Mouse (Mus musculus): Measurements from ENCODE around the gene Hnrnpul1. TPM values are rescaled to one million over a fixed set of nuclear protein-coding genes. Genes with fewer than 3 reads are reported as not detected.

Gene Hnrnpul1
- polyA plus RNA-seq, 1 experiment from 2014 or later = 61.0 TPM

DNA sequence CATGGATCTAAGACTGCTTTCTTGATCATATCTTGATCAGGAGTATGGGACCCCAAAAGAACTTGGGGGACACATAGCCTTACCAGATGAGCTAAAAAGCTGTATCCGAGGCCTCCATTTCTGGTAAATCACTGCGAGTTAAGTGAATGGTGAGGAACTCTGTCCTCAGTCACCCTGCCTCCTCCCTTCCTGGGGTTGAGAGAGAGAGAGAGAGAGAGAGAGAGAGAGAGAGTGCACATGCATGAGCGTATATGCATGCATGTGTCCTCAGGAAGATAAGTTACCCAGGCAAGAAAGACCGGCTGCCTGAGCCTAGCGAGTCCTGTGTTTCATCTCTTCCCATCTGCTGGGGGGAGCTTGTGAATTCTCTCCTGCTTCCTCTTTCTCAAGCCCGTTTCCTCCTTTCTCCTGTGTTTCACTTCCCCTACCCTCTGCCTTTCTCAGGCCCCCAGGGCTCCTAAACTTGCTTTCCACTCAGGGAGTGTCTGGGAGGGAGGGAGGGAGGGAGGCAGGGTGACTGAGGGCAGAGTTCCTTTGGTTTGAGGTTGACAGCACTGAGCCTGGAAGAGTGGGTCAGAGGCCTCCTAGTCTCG lies 47.9 kb downstream of the Hnrnpul1 start:
- Histone ChIP-seq H3K4me1 (peaks cover 43% of the 10 kb centered on the region), H3K27ac (replicated peaks) (peak overlapping the region; percentile 68; the same call in 1 of the 2 replicates), H3K4me3 (replicated peaks) (no peak overlapping the region), H3K4me2 (replicated peaks) (no peak overlapping the region), H3K9ac (no peak overlapping the region), H3K27me3 (peaks cover 6% of the 10 kb centered on the region; the same call in 1 of the 2 replicates), H3K9me3 (replicated peaks) (no peaks in the 10 kb centered on the region), H3K36me3 (peaks cover 7% of the 10 kb centered on the region; the same call in 1 of the 2 replicates)
- 47% methylated on average over 7 of the region's 7 CpGs for WGBS
- ATAC-seq (ENCODE audit: insufficient number of reproducible peaks, low FRiP score, low TSS enrichment, low read depth) = no peak

DNA sequence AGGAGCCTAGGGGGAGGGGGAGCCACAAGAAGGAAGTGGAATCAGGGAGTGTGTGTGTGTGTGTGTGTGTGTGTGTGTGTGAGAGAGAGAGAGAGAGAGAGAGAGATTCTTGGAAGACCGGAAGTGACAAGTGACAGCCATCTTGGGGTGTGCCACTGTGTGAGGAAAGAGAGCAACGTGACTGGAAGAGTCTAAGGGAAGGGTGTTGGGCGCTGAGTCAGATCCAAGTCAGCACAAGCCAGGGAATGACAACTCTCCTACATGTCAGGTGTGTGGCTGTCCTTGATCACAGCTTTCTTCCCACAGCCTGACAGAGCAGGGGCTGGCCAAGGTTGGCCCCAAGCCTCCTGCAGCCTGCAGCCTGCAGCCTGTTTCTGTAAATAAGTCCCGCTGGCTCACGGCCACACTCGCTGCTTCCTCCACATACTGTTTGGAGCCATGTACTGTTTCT lies 48.7 kb downstream of the Hnrnpul1 start:
- Histone ChIP-seq H3K4me1 (peaks cover 35% of the 10 kb centered on the region), H3K27ac (replicated peaks) (no peak overlapping the region), H3K27me3 (peaks cover 6% of the 10 kb centered on the region; the same call in 1 of the 2 replicates), H3K9me3 (replicated peaks) (no peaks in the 10 kb centered on the region), H3K4me2 (replicated peaks) (no peak overlapping the region), H3K9ac (no peak overlapping the region), H3K4me3 (replicated peaks) (no peak overlapping the region), H3K36me3 (peaks cover 16% of the 10 kb centered on the region)
- WGBS = 55% methylated on average over 6 of the region's 6 CpGs
- no peak for ATAC-seq (ENCODE audit: insufficient number of reproducible peaks, low FRiP score, low TSS enrichment, low read depth)

GRCm38 (mm10) chr7:25704716-25705364 lies 49.7 kb downstream of the Hnrnpul1 start:
- no peak overlapping the region for H3K27ac ChIP-seq (replicated peaks)

DNA sequence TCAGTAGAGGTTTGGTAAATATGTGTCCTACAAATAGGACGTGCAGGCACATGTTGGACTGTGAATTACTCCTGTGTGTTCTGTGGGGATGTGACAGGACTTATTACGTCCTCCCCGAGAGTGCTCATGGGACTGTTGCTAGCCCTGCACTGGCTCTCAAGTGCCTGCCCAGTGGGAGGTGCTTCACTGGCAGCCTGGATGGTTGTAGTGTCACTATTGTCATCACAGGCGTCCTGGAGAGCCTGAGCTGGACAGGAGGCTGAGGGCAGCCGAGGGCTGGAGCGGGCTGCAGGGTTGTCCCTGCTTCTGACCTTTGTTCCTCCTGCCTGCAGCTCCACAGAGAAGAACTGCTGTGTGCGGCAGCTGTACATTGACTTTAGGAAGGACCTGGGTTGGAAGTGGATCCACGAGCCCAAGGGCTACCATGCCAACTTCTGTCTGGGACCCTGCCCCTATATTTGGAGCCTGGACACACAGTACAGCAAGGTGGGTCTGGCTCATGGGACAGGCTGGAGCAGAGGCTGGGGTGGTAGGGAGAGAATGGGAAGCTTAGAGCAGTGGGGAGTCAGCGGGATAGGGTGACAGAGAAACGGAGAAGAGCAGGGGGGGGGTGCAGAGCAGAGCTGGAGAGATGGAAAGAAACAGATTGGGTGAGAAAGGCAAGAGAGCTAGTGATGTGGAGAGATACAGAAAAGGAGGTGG lies 50.6 kb downstream of the Hnrnpul1 start:
- Histone ChIP-seq H3K9ac (no peak overlapping the region), H3K4me2 (replicated peaks) (no peak overlapping the region), H3K4me3 (replicated peaks) (no peak overlapping the region), H3K27ac (replicated peaks) (no peak overlapping the region), H3K4me1 (peaks cover 22% of the 10 kb centered on the region), H3K9me3 (replicated peaks) (no peaks in the 10 kb centered on the region), H3K27me3 (peaks cover 6% of the 10 kb centered on the region; the same call in 1 of the 2 replicates), H3K36me3 (peaks cover 18% of the 10 kb centered on the region)
- ATAC-seq (ENCODE audit: insufficient number of reproducible peaks, low FRiP score, low TSS enrichment, low read depth) = no peak
- WGBS = 26% methylated on average over 10 of the region's 10 CpGs

More at GRCm38 (mm10) chr7:25704716-25705364, 49.7 kb downstream of the Hnrnpul1 start:
- H3K4me2 ChIP-seq (replicated peaks) = peak overlapping the region; percentile 41
- peaks cover 25% of the 10 kb centered on the region for H3K4me1 ChIP-seq
- peaks cover 18% of the 10 kb centered on the region for H3K36me3 ChIP-seq
- peaks cover 6% of the 10 kb centered on the region; the same call in 1 of the 2 replicates for H3K27me3 ChIP-seq
- no peak for ATAC-seq (ENCODE audit: insufficient number of reproducible peaks, low FRiP score, low TSS enrichment, low read depth)
- H3K9ac ChIP-seq = no peak overlapping the region
- H3K9me3 ChIP-seq (replicated peaks) = no peaks in the 10 kb centered on the region
- H3K4me3 ChIP-seq (replicated peaks) = no peak overlapping the region
- WGBS = 13% methylated on average over 36 of the region's 37 CpGs

GRCm38 (mm10) chr7:25702350-25702749 lies 52.2 kb downstream of the Hnrnpul1 start:
- Histone ChIP-seq H3K4me1 (peaks cover 9% of the 10 kb centered on the region), H3K36me3 (peaks cover 18% of the 10 kb centered on the region), H3K27me3 (peaks cover 6% of the 10 kb centered on the region; the same call in 1 of the 2 replicates), H3K4me3 (replicated peaks) (no peak overlapping the region), H3K9ac (no peak overlapping the region), H3K9me3 (replicated peaks) (no peaks in the 10 kb centered on the region), H3K27ac (replicated peaks) (no peak overlapping the region), H3K4me2 (replicated peaks) (no peak overlapping the region)
- WGBS = 96% methylated on average over 2 of the region's 2 CpGs
- ATAC-seq (ENCODE audit: insufficient number of reproducible peaks, low FRiP score, low TSS enrichment, low read depth) = no peak

DNA sequence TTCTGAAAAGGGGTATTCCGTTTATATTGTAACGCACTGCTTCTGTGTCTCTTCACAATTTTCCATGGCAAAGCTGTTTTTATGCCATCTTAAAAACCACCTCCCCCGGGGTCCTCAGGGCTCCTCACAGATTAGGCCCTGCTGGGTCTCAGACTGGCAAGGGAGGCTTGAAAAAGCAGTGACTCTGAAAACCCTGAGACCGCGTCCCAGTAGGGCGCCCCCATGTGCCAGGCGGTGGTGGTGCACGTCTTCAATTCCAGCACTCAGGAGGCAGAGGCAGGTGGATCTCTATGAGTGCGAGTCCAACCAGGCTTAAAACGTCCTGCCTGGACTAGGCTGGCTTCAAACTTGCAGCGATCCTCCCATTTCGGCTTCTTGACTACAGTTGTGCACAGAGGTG lies 53.8 kb downstream of the Hnrnpul1 start:
- Histone ChIP-seq H3K27ac (replicated peaks) (no peak overlapping the region), H3K9me3 (replicated peaks) (no peaks in the 10 kb centered on the region), H3K4me3 (replicated peaks) (no peak overlapping the region), H3K27me3 (peaks cover 6% of the 10 kb centered on the region; the same call in 1 of the 2 replicates), H3K4me1 (peaks cover 8% of the 10 kb centered on the region), H3K9ac (no peak overlapping the region), H3K4me2 (replicated peaks) (no peak overlapping the region), H3K36me3 (peaks cover 18% of the 10 kb centered on the region)
- WGBS = 75% methylated on average over 12 of the region's 12 CpGs
- no peak for ATAC-seq (ENCODE audit: insufficient number of reproducible peaks, low FRiP score, low TSS enrichment, low read depth)

GRCm38 (mm10) chr7:25699851-25700250 lies 54.7 kb downstream of the Hnrnpul1 start:
- Histone ChIP-seq H3K27ac (replicated peaks) (no peak overlapping the region), H3K9ac (no peak overlapping the region), H3K27me3 (peaks cover 6% of the 10 kb centered on the region; the same call in 1 of the 2 replicates), H3K36me3 (peaks cover 18% of the 10 kb centered on the region), H3K4me3 (replicated peaks) (no peak overlapping the region), H3K9me3 (replicated peaks) (no peaks in the 10 kb centered on the region), H3K4me1 (peaks cover 8% of the 10 kb centered on the region), H3K4me2 (replicated peaks) (no peak overlapping the region)
- 55% methylated on average over 13 of the region's 13 CpGs for WGBS
- no peak for ATAC-seq (ENCODE audit: insufficient number of reproducible peaks, low FRiP score, low TSS enrichment, low read depth)

DNA sequence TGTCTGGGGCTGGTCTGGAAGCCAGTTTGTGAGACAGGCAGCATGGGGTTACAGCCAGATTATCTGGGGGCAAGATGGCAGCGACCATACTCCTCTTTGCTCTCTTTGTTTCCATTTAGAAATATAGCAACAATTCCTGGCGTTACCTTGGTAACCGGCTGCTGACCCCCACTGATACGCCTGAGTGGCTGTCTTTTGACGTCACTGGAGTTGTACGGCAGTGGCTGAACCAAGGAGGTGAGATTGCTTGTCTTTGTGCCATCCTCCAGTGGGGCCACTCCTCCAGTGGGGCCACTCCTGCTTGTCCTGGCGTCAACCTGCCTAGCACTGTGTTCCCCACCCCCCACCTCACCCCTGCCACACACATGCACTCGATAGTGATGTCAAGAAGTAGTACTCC lies 60.5 kb downstream of the Hnrnpul1 start:
- Histone ChIP-seq H3K4me3 (replicated peaks) (no peak overlapping the region), H3K4me2 (replicated peaks) (no peak overlapping the region), H3K9me3 (replicated peaks) (no peaks in the 10 kb centered on the region), H3K27ac (replicated peaks) (no peak overlapping the region), H3K4me1 (peaks cover 7% of the 10 kb centered on the region), H3K27me3 (peaks cover 11% of the 10 kb centered on the region), H3K36me3 (0 out of 2 replicates have a peak, but pooled peaks cover 3% of the 10 kb centered on the region), H3K9ac (no peak overlapping the region)
- 70% methylated on average over 8 of the region's 8 CpGs for WGBS
- no peak for ATAC-seq (ENCODE audit: insufficient number of reproducible peaks, low FRiP score, low TSS enrichment, low read depth)

- Histone ChIP-seq H3K4me2 (replicated peaks) (peak overlapping the region; percentile 94), H3K27me3 (peaks cover 25% of the 10 kb centered on the region)
Measured at GRCm38 (mm10) chr7:25690051-25690450, 64.5 kb downstream of the Hnrnpul1 start.

GRCm38 (mm10) chr7:25689603-25690021 lies 64.9 kb downstream of the Hnrnpul1 start:
- Histone ChIP-seq H3K27ac (replicated peaks) (peak overlapping the region; percentile 87; the same call in 1 of the 2 replicates), H3K27me3 (peaks cover 25% of the 10 kb centered on the region), H3K9ac (0 out of 2 replicates have a peak overlapping the region, but pooled peaks have one; percentile 53), H3K4me2 (replicated peaks) (peak overlapping the region; percentile 94), H3K4me3 (replicated peaks) (peak overlapping the region; percentile 67), H3K9me3 (replicated peaks) (no peaks in the 10 kb centered on the region), H3K36me3 (0 out of 2 replicates have a peak, but pooled peaks cover 3% of the 10 kb centered on the region), H3K4me1 (peaks cover 43% of the 10 kb centered on the region)
- WGBS = 13% methylated on average over 12 of the region's 12 CpGs
- no peak for ATAC-seq (ENCODE audit: insufficient number of reproducible peaks, low FRiP score, low TSS enrichment, low read depth)

More at GRCm38 (mm10) chr7:25690051-25690450, 64.5 kb downstream of the Hnrnpul1 start:
- no peak for ATAC-seq (ENCODE audit: insufficient number of reproducible peaks, low FRiP score, low TSS enrichment, low read depth)
- 34% methylated on average over 5 of the region's 5 CpGs for WGBS
- Histone ChIP-seq H3K4me3 (replicated peaks) (peak overlapping the region; percentile 67), H3K9ac (no peak overlapping the region), H3K36me3 (0 out of 2 replicates have a peak, but pooled peaks cover 3% of the 10 kb centered on the region), H3K9me3 (replicated peaks) (no peaks in the 10 kb centered on the region), H3K27ac (replicated peaks) (no peak overlapping the region), H3K4me1 (peaks cover 43% of the 10 kb centered on the region)

Data from embryonic facial prominence, embryonic 15.5 days (tissue).